Mouse (Mus musculus): ENCODE measurements at regions not wholly inside any gene's neighbourhood (a gene's known extent, or its start where the extent isn't known, plus 50 kb on each side); places are given as distances from the start of the nearest gene placed in this dataset.

DNA sequence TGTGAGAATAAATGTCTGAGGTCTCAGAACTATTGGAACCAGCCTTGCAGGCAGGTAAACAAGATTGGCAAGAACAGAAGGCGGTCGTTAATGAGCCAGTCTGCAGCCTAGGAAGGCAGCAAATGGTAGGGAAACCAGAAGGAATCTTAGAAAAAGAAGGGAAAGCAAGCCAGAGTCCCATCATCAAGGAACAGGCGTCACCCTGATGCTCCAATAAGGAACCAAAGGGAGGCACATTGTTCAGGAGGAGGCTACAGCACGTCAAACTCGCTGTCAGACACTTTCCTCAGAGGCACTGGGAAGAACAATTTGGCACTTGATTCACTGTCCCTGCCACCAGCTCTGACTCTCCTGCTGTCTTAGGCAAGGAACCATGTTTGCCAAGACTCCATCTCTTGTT, 100.2 kb upstream of the Mpp6 start:
- Histone ChIP-seq H3K4me2 (ENCODE audit: low read depth, low read length) (no peak overlapping the region), H3K27me3 (ENCODE audit: control insufficient read depth, insufficient read depth, low read length) (no peaks in the 10 kb centered on the region), H3K36me3 (ENCODE audit: control insufficient read depth, insufficient read depth, low read length) (no peaks in the 10 kb centered on the region), H3K27ac (ENCODE audit: low read depth, low read length) (no peak overlapping the region), H3K4me3 (ENCODE audit: low read depth, low read length) (no peak overlapping the region), H3K4me1 (ENCODE audit: control insufficient read depth, insufficient read depth, low read length) (no peaks in the 10 kb centered on the region), H3K9me3 (ENCODE audit: control insufficient read depth, low read length) (no peaks in the 10 kb centered on the region), H3K9ac (replicated peaks; ENCODE audit: low read depth, low read length) (no peak overlapping the region)
- no peak for ATAC-seq (ENCODE audit: low read depth)
- 72% methylated on average over 5 of the region's 5 CpGs for WGBS

DNA sequence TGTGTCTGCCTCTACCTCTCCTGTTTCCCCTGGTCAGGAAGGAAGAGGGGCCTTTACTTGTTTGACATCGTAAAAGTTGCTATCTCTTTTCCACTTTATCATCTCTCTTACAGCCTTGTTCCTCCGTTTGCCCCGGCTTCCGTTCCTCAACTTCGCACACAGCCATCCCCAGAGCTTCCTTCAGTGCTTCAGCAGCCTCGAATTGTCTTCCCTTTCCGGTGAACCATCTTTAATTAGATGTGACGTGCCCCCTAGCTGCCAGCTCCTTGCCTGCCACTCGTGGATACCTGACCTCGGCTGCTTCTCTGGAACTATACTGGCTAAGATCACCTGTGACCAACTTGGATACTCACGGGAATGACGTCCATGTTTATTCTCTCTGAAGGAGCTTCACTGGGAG, 99.0 kb upstream of the Mpp6 start:
- H3K4me2 ChIP-seq (ENCODE audit: low read depth, low read length), result no peak overlapping the region
- H3K9ac ChIP-seq (replicated peaks; ENCODE audit: low read depth, low read length), result no peak overlapping the region
- WGBS, result 82% methylated on average over 12 of the region's 12 CpGs
- H3K9me3 ChIP-seq (ENCODE audit: control insufficient read depth, low read length), result no peaks in the 10 kb centered on the region
- H3K27ac ChIP-seq (ENCODE audit: low read depth, low read length), result no peak overlapping the region
- no peaks in the 10 kb centered on the region for H3K27me3 ChIP-seq (ENCODE audit: control insufficient read depth, insufficient read depth, low read length)
- H3K4me3 ChIP-seq (ENCODE audit: low read depth, low read length), result no peak overlapping the region
- ATAC-seq (ENCODE audit: low read depth), result no peak
- H3K36me3 ChIP-seq (ENCODE audit: control insufficient read depth, insufficient read depth, low read length), result no peaks in the 10 kb centered on the region
- no peaks in the 10 kb centered on the region for H3K4me1 ChIP-seq (ENCODE audit: control insufficient read depth, insufficient read depth, low read length)

DNA sequence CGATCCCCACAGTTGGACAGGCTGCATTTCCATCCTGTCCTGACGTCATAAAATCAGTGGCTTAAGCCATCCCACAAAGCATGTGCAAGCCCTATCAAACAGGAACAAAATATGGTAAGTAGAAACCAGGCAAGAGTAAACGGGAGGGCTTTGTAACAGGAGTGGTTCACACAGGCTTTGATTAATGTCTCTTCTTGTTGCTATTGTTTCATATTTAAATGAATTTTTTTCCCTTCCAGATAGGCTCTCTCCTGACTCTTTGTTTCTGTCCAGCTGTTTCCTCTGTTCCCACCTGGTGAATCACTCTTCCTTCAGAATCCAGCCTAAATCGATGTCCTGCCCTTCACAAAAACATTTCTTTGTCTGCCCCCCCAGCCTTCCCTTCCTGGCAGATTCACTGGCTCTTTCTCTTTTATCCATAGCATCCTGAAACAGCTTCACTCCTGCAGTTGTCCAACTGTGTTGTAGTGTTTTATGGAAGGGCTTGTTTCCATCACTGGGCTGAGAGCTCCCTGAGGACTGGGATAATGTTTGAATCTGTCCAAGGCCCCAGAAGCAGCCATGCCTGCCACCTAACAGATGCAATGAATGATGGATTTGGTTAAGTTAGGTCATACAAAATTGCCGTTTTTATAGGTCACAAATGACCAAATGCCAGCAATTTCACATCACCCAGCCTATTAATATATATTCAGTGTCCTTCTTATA, 98.1 kb upstream of the Mpp6 start:
- H3K36me3 ChIP-seq (ENCODE audit: control insufficient read depth, insufficient read depth, low read length), result no peaks in the 10 kb centered on the region
- H3K4me2 ChIP-seq (ENCODE audit: low read depth, low read length), result no peak overlapping the region
- no peaks in the 10 kb centered on the region for H3K9me3 ChIP-seq (ENCODE audit: control insufficient read depth, low read length)
- no peaks in the 10 kb centered on the region for H3K27me3 ChIP-seq (ENCODE audit: control insufficient read depth, insufficient read depth, low read length)
- 0 out of 2 replicates have a peak overlapping the region, but pooled peaks have one; percentile 45 for H3K27ac ChIP-seq (ENCODE audit: low read depth, low read length)
- no peak overlapping the region for H3K4me3 ChIP-seq (ENCODE audit: low read depth, low read length)
- no peak overlapping the region for H3K9ac ChIP-seq (replicated peaks; ENCODE audit: low read depth, low read length)
- no peaks in the 10 kb centered on the region for H3K4me1 ChIP-seq (ENCODE audit: control insufficient read depth, insufficient read depth, low read length)
- ATAC-seq (ENCODE audit: low read depth), result peak; percentile 58; the same call in 1 of the 2 replicates
- WGBS, result 38% methylated on average over 5 of the region's 5 CpGs

DNA sequence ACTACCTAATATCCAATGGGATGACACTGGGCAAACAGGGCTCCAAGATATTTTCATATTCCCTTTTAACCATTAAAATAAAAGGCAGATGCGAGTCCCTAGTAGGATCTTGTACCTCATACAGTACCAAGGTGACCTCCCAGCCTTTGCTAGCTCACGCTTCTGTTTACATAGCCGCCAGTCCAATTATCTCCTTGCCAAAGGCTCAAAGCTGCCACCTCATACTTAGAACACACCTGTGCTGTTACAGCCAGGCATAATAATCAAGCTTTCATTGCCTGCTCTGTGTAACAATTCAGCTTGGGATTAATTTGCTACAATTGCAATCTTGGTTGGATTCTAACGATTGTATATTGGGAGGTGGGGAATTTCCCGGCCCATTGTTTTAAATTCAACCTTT, 97.0 kb upstream of the Mpp6 start:
- Histone ChIP-seq H3K36me3 (ENCODE audit: control insufficient read depth, insufficient read depth, low read length) (no peaks in the 10 kb centered on the region), H3K9me3 (ENCODE audit: control insufficient read depth, low read length) (no peaks in the 10 kb centered on the region), H3K4me1 (ENCODE audit: control insufficient read depth, insufficient read depth, low read length) (no peaks in the 10 kb centered on the region), H3K27ac (ENCODE audit: low read depth, low read length) (no peak overlapping the region), H3K27me3 (ENCODE audit: control insufficient read depth, insufficient read depth, low read length) (no peaks in the 10 kb centered on the region), H3K9ac (replicated peaks; ENCODE audit: low read depth, low read length) (no peak overlapping the region), H3K4me2 (ENCODE audit: low read depth, low read length) (no peak overlapping the region), H3K4me3 (ENCODE audit: low read depth, low read length) (no peak overlapping the region)
- WGBS, result 67% methylated on average over 5 of the region's 5 CpGs
- ATAC-seq (ENCODE audit: low read depth), result peak; percentile 61; the same call in 1 of the 2 replicates

DNA sequence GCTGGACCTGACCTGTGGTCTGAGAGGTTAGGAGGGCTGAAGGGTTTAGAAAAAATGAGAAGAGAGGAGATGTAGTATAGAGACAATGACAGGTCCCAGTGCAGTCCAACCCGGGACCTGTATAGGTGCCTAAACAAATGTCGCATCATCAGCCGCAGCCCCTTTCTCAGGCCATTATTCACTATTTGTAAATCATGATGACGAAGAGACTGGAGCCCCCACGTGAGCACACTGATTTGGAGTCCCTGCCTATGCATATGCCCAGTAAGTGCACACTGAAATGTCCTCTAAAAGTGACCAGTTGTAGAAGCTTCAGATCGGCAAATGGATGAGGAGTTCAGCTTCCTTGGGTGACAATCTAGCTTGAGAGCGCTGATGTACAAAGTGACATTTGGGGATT, 96.2 kb upstream of the Mpp6 start:
- no peak overlapping the region for H3K4me3 ChIP-seq (ENCODE audit: low read depth, low read length)
- no peak overlapping the region for H3K9ac ChIP-seq (replicated peaks; ENCODE audit: low read depth, low read length)
- H3K4me2 ChIP-seq (ENCODE audit: low read depth, low read length), result no peak overlapping the region
- WGBS, result 84% methylated on average over 7 of the region's 7 CpGs
- H3K4me1 ChIP-seq (ENCODE audit: control insufficient read depth, insufficient read depth, low read length), result no peaks in the 10 kb centered on the region
- no peak overlapping the region for H3K27ac ChIP-seq (ENCODE audit: low read depth, low read length)
- no peaks in the 10 kb centered on the region for H3K9me3 ChIP-seq (ENCODE audit: control insufficient read depth, low read length)
- no peaks in the 10 kb centered on the region for H3K36me3 ChIP-seq (ENCODE audit: control insufficient read depth, insufficient read depth, low read length)
- no peaks in the 10 kb centered on the region for H3K27me3 ChIP-seq (ENCODE audit: control insufficient read depth, insufficient read depth, low read length)
- no peak for ATAC-seq (ENCODE audit: low read depth)

DNA sequence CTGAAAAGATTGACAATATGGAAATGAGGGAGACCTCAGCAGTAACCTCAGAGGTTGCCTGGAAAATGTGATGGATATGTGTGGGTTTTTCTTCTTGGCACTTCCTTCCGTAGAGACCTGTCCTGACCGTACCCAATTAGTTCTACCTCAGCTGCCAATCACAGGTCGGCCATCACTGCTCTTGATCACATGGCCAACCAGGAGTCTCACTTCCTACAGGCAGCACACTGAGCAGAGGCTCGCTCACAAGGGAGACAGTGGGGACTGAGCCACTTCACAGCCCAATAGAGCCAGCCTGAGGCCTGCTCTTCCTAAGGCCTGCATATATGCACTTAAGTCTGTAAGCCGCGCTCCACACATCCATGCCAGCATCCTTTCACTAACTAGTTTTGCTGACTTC, 82.1 kb upstream of the Mpp6 start:
- no peaks in the 10 kb centered on the region for H3K9me3 ChIP-seq (ENCODE audit: control insufficient read depth, low read length)
- no peak overlapping the region for H3K9ac ChIP-seq (replicated peaks; ENCODE audit: low read depth, low read length)
- H3K27me3 ChIP-seq (ENCODE audit: control insufficient read depth, insufficient read depth, low read length), result no peaks in the 10 kb centered on the region
- no peak overlapping the region for H3K4me2 ChIP-seq (ENCODE audit: low read depth, low read length)
- no peaks in the 10 kb centered on the region for H3K36me3 ChIP-seq (ENCODE audit: control insufficient read depth, insufficient read depth, low read length)
- no peak overlapping the region for H3K4me3 ChIP-seq (ENCODE audit: low read depth, low read length)
- no peak for ATAC-seq (ENCODE audit: low read depth)
- H3K4me1 ChIP-seq (ENCODE audit: control insufficient read depth, insufficient read depth, low read length), result 0 out of 2 replicates have a peak, but pooled peaks cover under 1% of the 10 kb centered on the region
- 91% methylated on average over 6 of the region's 6 CpGs for WGBS
- H3K27ac ChIP-seq (ENCODE audit: low read depth, low read length), result no peak overlapping the region

DNA sequence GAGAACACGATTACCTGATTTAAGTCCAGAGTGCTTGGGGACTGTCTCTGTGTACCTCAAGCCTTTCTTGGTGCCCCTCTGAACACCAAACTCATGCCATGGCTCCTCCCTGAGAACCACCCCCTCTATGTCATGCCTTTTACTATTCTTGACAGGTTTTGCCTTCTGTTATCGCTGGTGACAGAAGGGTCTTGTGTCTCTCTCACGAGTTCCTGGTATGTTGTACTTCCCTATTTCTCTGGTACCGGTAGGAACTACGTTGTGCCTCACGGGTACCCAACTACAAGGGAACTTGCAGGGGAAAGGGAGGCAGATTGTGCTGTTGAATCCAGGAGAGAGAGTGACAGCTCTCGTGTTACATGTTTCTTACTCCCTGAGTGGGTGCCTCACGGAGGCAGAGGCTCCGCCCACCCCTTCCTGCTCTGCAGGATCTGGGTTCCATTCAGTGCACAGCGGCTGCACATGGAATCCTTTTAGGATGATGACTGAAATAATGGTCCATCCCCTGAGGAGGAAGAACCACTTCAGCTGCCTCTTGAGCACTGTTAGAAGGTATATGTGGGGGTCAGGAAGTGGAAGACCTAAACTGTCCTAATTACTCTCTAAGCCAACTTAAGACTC, 80.0 kb upstream of the Mpp6 start:
- Histone ChIP-seq H3K4me3 (ENCODE audit: low read depth, low read length) (no peak overlapping the region), H3K36me3 (ENCODE audit: control insufficient read depth, insufficient read depth, low read length) (no peaks in the 10 kb centered on the region), H3K4me1 (ENCODE audit: control insufficient read depth, insufficient read depth, low read length) (0 out of 2 replicates have a peak, but pooled peaks cover 7% of the 10 kb centered on the region), H3K27ac (ENCODE audit: low read depth, low read length) (no peak overlapping the region), H3K4me2 (ENCODE audit: low read depth, low read length) (no peak overlapping the region), H3K9me3 (ENCODE audit: control insufficient read depth, low read length) (no peaks in the 10 kb centered on the region), H3K9ac (replicated peaks; ENCODE audit: low read depth, low read length) (no peak overlapping the region), H3K27me3 (ENCODE audit: control insufficient read depth, insufficient read depth, low read length) (no peaks in the 10 kb centered on the region)
- no peak for ATAC-seq (ENCODE audit: low read depth)
- 69% methylated on average over 10 of the region's 10 CpGs for WGBS

DNA sequence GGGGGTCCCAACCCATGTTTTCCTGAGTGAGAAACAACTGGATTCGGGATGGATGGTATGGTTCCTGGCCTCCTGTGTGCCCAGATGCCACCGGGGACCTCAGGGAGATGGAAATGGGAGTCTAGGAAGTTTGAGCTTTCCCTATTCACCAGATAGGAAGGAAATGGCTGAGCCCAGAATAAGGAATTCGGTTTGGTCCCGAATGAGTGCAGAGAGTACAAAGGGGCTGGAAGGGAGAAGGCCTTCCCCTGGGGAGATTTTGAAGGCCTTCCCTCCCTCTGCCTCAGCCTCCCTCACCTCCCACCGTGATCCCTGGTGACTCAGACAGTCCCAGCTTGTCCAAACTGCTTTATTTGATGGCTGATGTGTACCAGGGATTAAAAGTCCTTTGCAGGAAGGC, 78.7 kb upstream of the Mpp6 start:
- H3K9ac ChIP-seq (replicated peaks; ENCODE audit: low read depth, low read length), result no peak overlapping the region
- 79% methylated on average over 5 of the region's 5 CpGs for WGBS

DNA sequence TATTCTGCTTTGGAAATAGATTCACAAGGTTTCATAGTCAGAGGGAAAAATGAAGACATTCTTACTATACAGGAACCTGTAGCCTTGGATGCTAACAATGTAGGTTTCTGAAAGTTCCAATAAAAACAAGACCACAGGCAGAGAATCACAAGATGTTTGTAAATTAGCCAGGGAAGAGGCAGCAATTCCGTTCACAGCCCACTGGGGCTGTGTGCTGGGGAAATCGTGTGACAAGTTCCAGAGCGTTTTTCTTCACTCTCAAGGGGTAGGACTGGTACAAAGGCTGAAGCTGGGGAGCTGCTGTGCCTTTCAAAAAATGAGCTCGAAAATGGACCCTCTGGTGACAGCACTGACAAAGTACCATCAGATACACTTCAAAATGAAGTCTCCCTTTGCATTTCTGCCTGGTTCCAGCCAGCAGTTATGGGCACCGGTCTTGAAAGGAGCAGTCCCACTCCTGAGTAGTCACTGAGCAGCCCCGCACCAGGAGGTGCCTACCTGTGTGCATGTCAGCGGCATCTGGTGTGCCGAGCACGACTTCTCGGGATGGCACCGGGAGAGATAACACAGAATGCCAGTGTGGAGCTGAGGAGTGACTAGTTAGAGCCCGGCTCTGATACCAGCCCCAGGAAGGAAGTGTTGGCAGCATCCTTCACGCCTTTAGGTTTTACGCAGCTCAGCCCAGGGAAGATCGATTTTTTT, 77.0 kb upstream of the Mpp6 start:
- Histone ChIP-seq H3K4me3 (ENCODE audit: low read depth, low read length) (no peak overlapping the region), H3K9me3 (ENCODE audit: control insufficient read depth, low read length) (no peaks in the 10 kb centered on the region), H3K9ac (replicated peaks; ENCODE audit: low read depth, low read length) (no peak overlapping the region), H3K27ac (ENCODE audit: low read depth, low read length) (no peak overlapping the region), H3K36me3 (ENCODE audit: control insufficient read depth, insufficient read depth, low read length) (no peaks in the 10 kb centered on the region), H3K4me2 (ENCODE audit: low read depth, low read length) (peak overlapping the region; percentile 6; the same call in 1 of the 2 replicates), H3K27me3 (ENCODE audit: control insufficient read depth, insufficient read depth, low read length) (no peaks in the 10 kb centered on the region), H3K4me1 (ENCODE audit: control insufficient read depth, insufficient read depth, low read length) (0 out of 2 replicates have a peak, but pooled peaks cover 7% of the 10 kb centered on the region)
- no peak; the same call in 1 of the 2 replicates for ATAC-seq (ENCODE audit: low read depth)
- WGBS, result 55% methylated on average over 15 of the region's 15 CpGs

More for the DNA sequence above, 78.7 kb upstream of the Mpp6 start:
- Histone ChIP-seq H3K4me1 (ENCODE audit: control insufficient read depth, insufficient read depth, low read length) (0 out of 2 replicates have a peak, but pooled peaks cover 7% of the 10 kb centered on the region), H3K4me2 (ENCODE audit: low read depth, low read length) (no peak overlapping the region), H3K27ac (ENCODE audit: low read depth, low read length) (no peak overlapping the region), H3K36me3 (ENCODE audit: control insufficient read depth, insufficient read depth, low read length) (no peaks in the 10 kb centered on the region), H3K9me3 (ENCODE audit: control insufficient read depth, low read length) (no peaks in the 10 kb centered on the region), H3K4me3 (ENCODE audit: low read depth, low read length) (no peak overlapping the region), H3K27me3 (ENCODE audit: control insufficient read depth, insufficient read depth, low read length) (no peaks in the 10 kb centered on the region)
- no peak for ATAC-seq (ENCODE audit: low read depth)
